Mouse (Mus musculus) ES-E14 (cell line): ENCODE results near the gene H1foo. TPM values are rescaled to one million over a fixed set of nuclear protein-coding genes. Genes with fewer than 3 reads are reported as not detected.

Experiments used
- DNase-seq: peaks from one replicate; pipeline ENCODE4 v3.0.0-alpha.2; 2013; ENCODE audit warnings: low read depth, low spot score
- H3K27ac ChIP-seq: 2 replicates; pipeline ENCODE4 v1.5.1; 2012; ENCODE audit warnings: low read depth, mild to moderate bottlenecking, low read length, moderate library complexity, mixed read lengths; ENCODE audit not compliant: poor library complexity, insufficient read depth, severe bottlenecking
- H3K36me3 ChIP-seq: 2 replicates; pipeline ENCODE4 v1.6.1; 2012; ENCODE audit warnings: mild to moderate bottlenecking, low read length, moderate library complexity, mixed read lengths; ENCODE audit not compliant: control insufficient read depth, poor library complexity, insufficient read depth, severe bottlenecking
- H3K4me1 ChIP-seq, 2 experiments: fragments of 150-350 bp in 1 of 2; sonication (generic) in 1 of 2; 2 replicates each; pipeline ENCODE4 v1.6.1; 2012; ENCODE audit warnings: low read length in 2 of 2, mild to moderate bottlenecking in 1 of 2, mixed read lengths in 1 of 2; ENCODE audit not compliant: control insufficient read depth in 2 of 2, insufficient read depth in 2 of 2, poor library complexity in 1 of 2
- H3K4me3 ChIP-seq, 2 experiments: fragments of 150-350 bp in 1 of 2; sonication (generic) in 1 of 2; 2 replicates each; pipeline ENCODE4 v1.5.1; 2012; ENCODE audit warnings: low read length in 2 of 2, low read depth in 1 of 2, mild to moderate bottlenecking in 1 of 2, mixed read lengths in 1 of 2; ENCODE audit not compliant: insufficient read depth in 1 of 2, poor library complexity in 1 of 2, severe bottlenecking in 1 of 2
- H3K9ac ChIP-seq: 2 replicates; pipeline ENCODE4 v1.6.1; 2012; ENCODE audit warnings: low read depth, mild to moderate bottlenecking, low read length, mixed read lengths; ENCODE audit not compliant: poor library complexity, insufficient read depth, severe bottlenecking
- H3K9me3 ChIP-seq: fragments of 150-350 bp; sonication (generic); 2 replicates; pipeline ENCODE4 v1.6.1; 2012; ENCODE audit warnings: low read depth, mild to moderate bottlenecking, low read length; ENCODE audit not compliant: control insufficient read depth, insufficient read depth
- CHD2 ChIP-seq: IDR thresholded peaks from 2 replicates; pipeline ENCODE4 v1.6.1; 2014; ENCODE audit warnings: mild to moderate bottlenecking, low read depth, low read length, inconsistent platforms
- HCFC1 ChIP-seq: IDR thresholded peaks from 2 replicates; pipeline ENCODE4 v1.6.1; 2012; ENCODE audit warnings: low read length, inconsistent platforms, borderline replicate concordance; ENCODE audit not compliant: insufficient read depth
- MAFK ChIP-seq: IDR thresholded peaks from 2 replicates; pipeline ENCODE4 v1.6.1; 2014; ENCODE audit warnings: mild to moderate bottlenecking, low read depth, low read length, inconsistent platforms; ENCODE audit not compliant: insufficient read depth
- ZC3H11A ChIP-seq: IDR thresholded peaks from 2 replicates; pipeline ENCODE4 v1.6.1; 2012; ENCODE audit warnings: low read depth, mild to moderate bottlenecking, inconsistent platforms, low read length, borderline replicate concordance
- ZNF384 ChIP-seq: IDR thresholded peaks from 2 replicates; pipeline ENCODE4 v1.6.1; 2012; ENCODE audit warnings: low read depth, low read length, inconsistent platforms
- in situ Hi-C, 2 experiments: fragments of 600-800 bp; cut with MboI; formaldehyde crosslinking; loops; one replicate each; pipeline ENCODE4 v1.15.1; 2025; ENCODE audit warnings: low sequenced_read_pairs in 2 of 2, inconsistent platforms in 1 of 2; ENCODE audit not compliant: unreplicated experiment in 2 of 2
- total RNA-seq: library from RNA; depleted of rRNA; stranded (reverse); fragments of 300-350 nt; gene quantifications from 2 replicates; pipeline ENCODE4 v1.2.3, GENCODE M21; 2012

H1foo gene
- total RNA-seq, 1 experiment = not detected

GRCm38 (mm10) chr6:115955169-115955568, 10.4 kb downstream of the H1foo start:
- H3K9ac ChIP-seq = no peak overlapping the region
- in situ Hi-C loops = no loop called here
- TF ChIP-seq MAFK (no peak), HCFC1 (no peak), ZC3H11A (no peak), CHD2 (no peak), ZNF384 (no peak)
- DNase-seq = no peak
- no peaks in the 10 kb centered on the region for H3K36me3 ChIP-seq
- H3K4me3 ChIP-seq = no peak overlapping the region
- H3K27ac ChIP-seq = no peak overlapping the region
- no peaks in the 10 kb centered on the region for H3K9me3 ChIP-seq
- no peaks in the 10 kb centered on the region for H3K4me1 ChIP-seq

GRCm38 (mm10) chr6:115955664-115956063, 10.9 kb downstream of the H1foo start:
- DNase-seq = no peak
- no peaks in the 10 kb centered on the region for H3K4me1 ChIP-seq
- H3K4me3 ChIP-seq = no peak overlapping the region
- no peaks in the 10 kb centered on the region for H3K9me3 ChIP-seq
- no peaks in the 10 kb centered on the region for H3K36me3 ChIP-seq
- no peak overlapping the region for H3K9ac ChIP-seq
- H3K27ac ChIP-seq = no peak overlapping the region
- in situ Hi-C loops = no loop called here
- TF ChIP-seq ZC3H11A (no peak), HCFC1 (no peak), ZNF384 (no peak), MAFK (no peak), CHD2 (no peak)

GRCm38 (mm10) chr6:115956418-115956921, 11.7 kb downstream of the H1foo start:
- TF ChIP-seq CHD2 (no peak), ZC3H11A (no peak), MAFK (no peak)
- Histone ChIP-seq H3K4me1 (no peaks in the 10 kb centered on the region), H3K9ac (no peak overlapping the region), H3K27ac (no peak overlapping the region), H3K4me3 (no peak overlapping the region), H3K36me3 (no peaks in the 10 kb centered on the region), H3K9me3 (no peaks in the 10 kb centered on the region)
- no peak for DNase-seq
- in situ Hi-C loops = no loop called here

GRCm38 (mm10) chr6:115956922-115957601, 12.3 kb downstream of the H1foo start:
- DNase-seq = no peak
- in situ Hi-C loops = no loop called here
- TF ChIP-seq ZC3H11A (no peak), CHD2 (no peak), MAFK (no peak), HCFC1 (no peak), ZNF384 (no peak)
- Histone ChIP-seq H3K36me3 (no peaks in the 10 kb centered on the region), H3K4me1 (no peaks in the 10 kb centered on the region), H3K27ac (no peak overlapping the region), H3K9ac (no peak overlapping the region), H3K9me3 (no peaks in the 10 kb centered on the region), H3K4me3 (no peak overlapping the region)

GRCm38 (mm10) chr6:115957681-115958080, 12.9 kb downstream of the H1foo start:
- Histone ChIP-seq H3K4me3 (no peak overlapping the region), H3K9ac (no peak overlapping the region), H3K36me3 (no peaks in the 10 kb centered on the region), H3K9me3 (no peaks in the 10 kb centered on the region), H3K4me1 (peaks cover 0 to 3% of the 10 kb centered on the region in 2 experiments; a peak in 1 of 4 replicates), H3K27ac (no peak overlapping the region)
- DNase-seq = no peak
- in situ Hi-C loops = no loop called here
- TF ChIP-seq ZNF384 = no peak
- TF ChIP-seq MAFK = no peak
- no peak for TF ChIP-seq HCFC1
- no peak for TF ChIP-seq ZC3H11A
